Mouse (Mus musculus) lung, embryonic 16.5 days (tissue): ENCODE data around the gene 2410141K09Rik. TPM values are rescaled to one million over a fixed set of nuclear protein-coding genes. Genes with fewer than 3 reads are reported as not detected.
"Not testable (repeated sequence)": the region's sequence is repeated elsewhere in the genome, so short reads cannot be mapped to it uniquely, and the experiment has no call there.

ENCODE experiments used
- ATAC-seq: fragments of 200-750 bp; cut with Nextera tagmentation; 2 replicates; pipeline ENCODE4 v1.8.0; 2017; ENCODE audit warnings: low read depth, mild to moderate bottlenecking, moderate library complexity
- H3K27ac ChIP-seq: fragments of 300-500 bp; sonication (generic); 2 replicates; pipeline ENCODE4 v1.5.1; 2014; ENCODE audit warnings: mild to moderate bottlenecking, control low read depth, low read length
- H3K27me3 ChIP-seq: fragments of 300-500 bp; sonication (generic); 2 replicates; pipeline ENCODE4 v1.6.1; 2014; ENCODE audit warnings: low read depth, low read length, mixed read lengths; ENCODE audit not compliant: control insufficient read depth, insufficient read depth
- H3K36me3 ChIP-seq: fragments of 300-500 bp; sonication (generic); 2 replicates; pipeline ENCODE4 v1.6.1; 2014; ENCODE audit warnings: low read length; ENCODE audit not compliant: control insufficient read depth, insufficient read depth
- H3K4me1 ChIP-seq: fragments of 300-500 bp; sonication (generic); replicated peaks from 2 replicates; pipeline ENCODE4 v1.6.1; 2014; ENCODE audit warnings: low read length, mixed read lengths; ENCODE audit not compliant: control insufficient read depth, insufficient read depth
- H3K4me2 ChIP-seq: fragments of 300-500 bp; sonication (generic); 2 replicates; pipeline ENCODE4 v1.6.1; 2014; ENCODE audit warnings: low read depth, low read length, control low read depth
- H3K4me3 ChIP-seq: fragments of 300-500 bp; sonication (generic); 2 replicates; pipeline ENCODE4 v1.5.1; 2014; ENCODE audit warnings: mild to moderate bottlenecking, low read length, control low read depth
- H3K9ac ChIP-seq: fragments of 300-500 bp; sonication (generic); 2 replicates; pipeline ENCODE4 v1.6.1; 2014; ENCODE audit warnings: low read length, control low read depth
- H3K9me3 ChIP-seq: fragments of 300-500 bp; sonication (generic); 2 replicates; pipeline ENCODE4 v1.6.1; 2016; ENCODE audit warnings: low read length; ENCODE audit not compliant: control insufficient read depth
- WGBS: fragments of 180-500 bp; shearing (Covaris S2); extraction: QIAGEN DNeasy Blood & Tissue Kit; methylation state at CpG from one replicate; pipeline ENCODE4 v1.1.7; 2014; 5-methylcytosine and 5-hydroxymethylcytosine counted together
- polyA plus RNA-seq: library from polyadenylated mRNA; unstranded; fragments of >200 nt; fragmentation: Nextera tagmentation; extraction: Ambion mirVana; gene quantifications from 2 replicates; pipeline ENCODE4 v1.2.1, GENCODE M21; 2015

The 2410141K09Rik gene
- polyA plus RNA-seq: not detected in 2 replicates

GRCm38 (mm10) chr13:66441018-66441417, at the start of gene 2410141K09Rik:
TSS of gene 2410141K09Rik (minus strand) at chr13:66441118.
- not testable (repeated sequence) for H3K36me3 ChIP-seq, H3K4me2 ChIP-seq, ATAC-seq, H3K9me3 ChIP-seq, H3K27me3 ChIP-seq, H3K4me3 ChIP-seq, H3K27ac ChIP-seq, H3K9ac ChIP-seq, H3K4me1 ChIP-seq
- WGBS: no CpG with 5 or more reads among the region's 6 CpGs

GRCm38 (mm10) chr13:66426858-66427257, 14.1 kb downstream of the 2410141K09Rik start:
- no CpG with 5 or more reads among the region's 5 CpGs for WGBS
- ATAC-seq: not testable (repeated sequence)

GRCm38 (mm10) chr13:66414962-66415361, 26.0 kb downstream of the 2410141K09Rik start:
- no CpG with 5 or more reads among the region's 2 CpGs for WGBS
- H3K27me3 ChIP-seq: not testable (repeated sequence)

More at GRCm38 (mm10) chr13:66426858-66427257, 14.1 kb downstream of the 2410141K09Rik start:
- not testable (repeated sequence) for H3K4me3 ChIP-seq, H3K27me3 ChIP-seq, H3K4me2 ChIP-seq, H3K9ac ChIP-seq, H3K4me1 ChIP-seq, H3K27ac ChIP-seq, H3K36me3 ChIP-seq, H3K9me3 ChIP-seq

More at GRCm38 (mm10) chr13:66414962-66415361, 26.0 kb downstream of the 2410141K09Rik start:
- ATAC-seq, H3K36me3 ChIP-seq, H3K4me1 ChIP-seq, H3K9ac ChIP-seq, H3K27ac ChIP-seq, H3K4me2 ChIP-seq, H3K4me3 ChIP-seq, H3K9me3 ChIP-seq: not testable (repeated sequence)

Other genes with a start within 250 kb of the 2410141K09Rik start
- not detected in 2 replicates for gene Gm10772, start 213.5 kb downstream of the 2410141K09Rik start, polyA plus RNA-seq